Comparison of ENCODE assay signal across 10 mouse cellular contexts in the genomic region with DNA sequence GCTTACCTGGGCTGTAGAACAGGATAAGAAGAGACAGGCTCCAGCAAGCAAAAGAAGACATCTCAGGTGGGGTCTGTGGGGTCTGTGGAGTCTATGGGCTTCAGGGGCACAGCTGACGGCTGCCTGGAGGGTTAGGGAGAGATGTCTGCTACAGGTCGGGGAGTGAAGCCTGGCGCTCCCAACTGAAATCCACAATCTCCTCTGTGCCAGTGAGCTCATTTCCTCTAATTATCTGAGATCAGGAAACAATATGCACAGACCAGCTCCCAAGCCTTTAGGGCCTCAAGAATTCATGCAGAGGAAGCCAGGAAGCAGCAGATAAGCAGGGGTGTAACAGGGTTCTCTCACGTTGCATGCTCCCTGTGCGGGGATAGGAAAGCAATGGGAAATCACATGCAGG. TPM values are rescaled to one million over a fixed set of nuclear protein-coding genes. Genes with fewer than 3 reads are reported as not detected.
DNase-seq lines count a peak whose midpoint lies in the region; ATAC-seq and TF ChIP-seq lines count a peak whose summit lies in the region.
"Had no signal": no experiment of that assay in that cellular context is flagged by ENCODE, and none has a peak within 500 bp of the region (broad histone marks: within the 10 kb centered on the region; RNA-seq: fewer than 3 reads in every experiment).

No protein-coding gene starts in this region.

- intact Hi-C loops in heart, postnatal 25 days (cut with DNase I), result no loop called here

- H3K36me3 ChIP-seq in liver, adult 2 months (ENCODE audit: control insufficient read depth, insufficient read depth, low read length), result no peaks in the 10 kb centered on the region
- no peaks in the 10 kb centered on the region for H3K36me3 ChIP-seq in stomach, embryonic 15.5 days
- H3K36me3 ChIP-seq in hindbrain, embryonic 14.5 days (replicated peaks; ENCODE audit: control insufficient read depth, insufficient read depth), result no peaks in the 10 kb centered on the region

- DNase-seq in layer of hippocampus, adult 2 months (ENCODE audit: low spot score in 2 of 2), result no peak
- DNase-seq in layer of hippocampus, adult 11-12 months (ENCODE audit: low spot score), result no peak
- DNase-seq in heart, postnatal 25 days (ENCODE audit: low spot score), result peak; percentile 43
- no peak for DNase-seq in liver, adult 2 months (ENCODE audit: extremely low read depth, low read depth, low spot score)
- no peak for DNase-seq in spleen, postnatal 14 days (ENCODE audit: low spot score in 2 of 2)
- no peak for DNase-seq in retina, postnatal 1 day
- no peak for DNase-seq in hindbrain, embryonic 14.5 days (ENCODE audit: low spot score)
- DNase-seq: gastrocnemius, postnatal 10 days; spleen, adult 18-20 months had no signal

- H3K27ac ChIP-seq in layer of hippocampus, adult 2 months, result peak overlapping the region; percentile 57
- peak overlapping the region; percentile 64 for H3K27ac ChIP-seq in liver, adult 2 months (replicated peaks; ENCODE audit: insufficient read depth, low read depth, low read length)
- peak overlapping the region; percentile 37; the same call in 1 of the 2 replicates for H3K27ac ChIP-seq in stomach, embryonic 15.5 days
- no peak overlapping the region for H3K27ac ChIP-seq in hindbrain, embryonic 14.5 days

- H3K4me2 ChIP-seq in stomach, embryonic 15.5 days, result no peak overlapping the region
- no peak overlapping the region for H3K4me2 ChIP-seq in hindbrain, embryonic 14.5 days (replicated peaks)

- H3K9me3 ChIP-seq in stomach, embryonic 15.5 days, result no peaks in the 10 kb centered on the region
- H3K9me3 ChIP-seq in hindbrain, embryonic 14.5 days (ENCODE audit: control insufficient read depth, low read length), result no peaks in the 10 kb centered on the region

- no peaks in the 10 kb centered on the region; the same call in 1 of the 2 replicates for H3K4me1 ChIP-seq in liver, adult 2 months (ENCODE audit: control insufficient read depth, insufficient read depth, low read length)
- H3K4me1 ChIP-seq in stomach, embryonic 15.5 days, result no peaks in the 10 kb centered on the region
- no peaks in the 10 kb centered on the region for H3K4me1 ChIP-seq in hindbrain, embryonic 14.5 days (replicated peaks; ENCODE audit: control insufficient read depth, insufficient read depth, low read length)

- TF ChIP-seq CTCF in layer of hippocampus, adult 2 months (conservative IDR thresholded peaks at IDR 0.05), result no peak
- no peak for TF ChIP-seq CTCF in liver, adult 2 months (IDR thresholded peaks at IDR 0.05; ENCODE audit: low read depth, low read length)

- H3K9ac ChIP-seq in liver, adult 2 months (ENCODE audit: low read depth, low read length), result peak overlapping the region; percentile 33; the same call in 1 of the 2 replicates
- H3K9ac ChIP-seq in stomach, embryonic 15.5 days, result no peak overlapping the region
- H3K9ac ChIP-seq in hindbrain, embryonic 14.5 days, result no peak overlapping the region

- peak overlapping the region; percentile 8; the same call in 1 of the 2 replicates for H3K4me3 ChIP-seq in layer of hippocampus, adult 2 months
- peak overlapping the region; percentile 37 for H3K4me3 ChIP-seq in liver, adult 2 months (ENCODE audit: insufficient read depth, low read depth, low read length)
- peak overlapping the region; percentile 13; the same call in 1 of the 2 replicates for H3K4me3 ChIP-seq in stomach, embryonic 15.5 days (replicated peaks)
- no peak overlapping the region for H3K4me3 ChIP-seq in hindbrain, embryonic 14.5 days (replicated peaks; ENCODE audit: low read length)

- H3K27me3 ChIP-seq in liver, adult 2 months (ENCODE audit: control insufficient read depth, insufficient read depth, low read length), result no peaks in the 10 kb centered on the region
- H3K27me3 ChIP-seq in stomach, embryonic 15.5 days (replicated peaks), result no peaks in the 10 kb centered on the region
- no peaks in the 10 kb centered on the region for H3K27me3 ChIP-seq in hindbrain, embryonic 14.5 days (ENCODE audit: control insufficient read depth, insufficient read depth, low read length)

- H3K79me2 ChIP-seq in liver, adult 2 months (ENCODE audit: control insufficient read depth, insufficient read depth, low read length), result no peaks in the 10 kb centered on the region

- no peak for ATAC-seq in stomach, embryonic 15.5 days (ENCODE audit: insufficient read depth, low FRiP score, low read depth)
- no peak for ATAC-seq in hindbrain, embryonic 14.5 days (ENCODE audit: low FRiP score)

- 83% methylated on average over 5 of the region's 5 CpGs for WGBS in liver, adult 2 months
- WGBS in stomach, embryonic 15.5 days, result 58% methylated on average over 5 of the region's 5 CpGs
- 86% methylated on average over 5 of the region's 5 CpGs for WGBS in hindbrain, embryonic 14.5 days

- no peak for TF ChIP-seq POLR2A in liver, adult 2 months (IDR thresholded peaks at IDR 0.05; ENCODE audit: extremely low read depth, insufficient read depth, low read length)

RNA-seq across cellular contexts. Expression of a gene that starts 5.5 kb away (rescaled TPM):
- 1 to 10 TPM; 2.1 to 2.2 TPM for total RNA-seq in layer of hippocampus, adult 2 months (2021)
- 10 to 100 TPM; 26.1 to 32.0 TPM for total RNA-seq in heart, postnatal 25 days (2021)
- total RNA-seq in liver, adult 2 months (2014; rRNA removed), result 5.3 and 6.7 TPM in 2 replicates
- 5.0 and 5.4 TPM in 2 replicates for polyA plus RNA-seq in liver, adult 2 months (2012; rRNA removed)
- 35.3 and 38.5 TPM in 2 replicates for polyA plus RNA-seq in stomach, embryonic 15.5 days (2015; fragmentation: Nextera tagmentation; extraction: Ambion mirVana)
- 13.6 and 18.6 TPM in 2 replicates for polyA plus RNA-seq in hindbrain, embryonic 14.5 days (2014; fragmentation: Nextera tagmentation; extraction: Ambion mirVana)

RNA-seq across cellular contexts. Expression of a gene that starts 17.2 kb away (rescaled TPM):
- total RNA-seq in layer of hippocampus, adult 2 months (2021), result not detected
- total RNA-seq in heart, postnatal 25 days (2021), result under 1 TPM; 0.73 to 0.95 TPM
- not detected in 2 replicates for total RNA-seq in liver, adult 2 months (2014; rRNA removed)
- polyA plus RNA-seq in liver, adult 2 months (2012; rRNA removed), result 0.17 TPM in 1 of 2 replicates, not detected in the other
- polyA plus RNA-seq in stomach, embryonic 15.5 days (2015; fragmentation: Nextera tagmentation; extraction: Ambion mirVana), result 0.31 and 0.66 TPM in 2 replicates
- polyA plus RNA-seq in hindbrain, embryonic 14.5 days (2014; fragmentation: Nextera tagmentation; extraction: Ambion mirVana), result not detected in 2 replicates

RNA-seq across cellular contexts. Expression of a gene that starts 29.3 kb away (rescaled TPM):
- not detected for total RNA-seq in layer of hippocampus, adult 2 months (2021)
- 1 to 10 TPM; 9.7 to 9.9 TPM for total RNA-seq in heart, postnatal 25 days (2021)
- 0.09 and 0.13 TPM in 2 replicates for total RNA-seq in liver, adult 2 months (2014; rRNA removed)
- polyA plus RNA-seq in liver, adult 2 months (2012; rRNA removed), result 0.02 TPM in 2 replicates
- polyA plus RNA-seq in stomach, embryonic 15.5 days (2015; fragmentation: Nextera tagmentation; extraction: Ambion mirVana), result 0.03 and 0.05 TPM in 2 replicates
- polyA plus RNA-seq in hindbrain, embryonic 14.5 days (2014; fragmentation: Nextera tagmentation; extraction: Ambion mirVana), result not detected in 2 replicates
